Mouse (Mus musculus) heart, adult 9 months (tissue): ENCODE measurements around the gene Mdm2.

ENCODE experiments used
- DNase-seq, 2 experiments: peaks; one replicate each; pipeline ENCODE4 v3.0.0; 2022; ENCODE audit warnings: low spot score in 2 of 2

The Mdm2 gene

DNA sequence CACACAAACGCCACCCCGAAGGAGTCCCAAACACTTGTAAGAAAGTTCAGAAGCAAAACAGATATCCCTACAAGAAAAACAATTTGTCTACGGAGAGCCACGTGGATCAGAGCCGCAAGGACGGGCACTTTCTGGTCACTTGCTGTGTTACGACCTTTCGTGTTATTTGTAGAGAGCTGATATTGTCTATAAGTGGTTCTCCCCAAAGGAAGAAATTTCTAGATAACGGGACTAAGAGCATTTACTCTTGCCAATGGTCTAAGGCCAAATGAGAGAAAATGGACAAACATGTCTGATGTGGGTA, 26.9 kb downstream of the Mdm2 start:
- DNase-seq: no peak

DNA sequence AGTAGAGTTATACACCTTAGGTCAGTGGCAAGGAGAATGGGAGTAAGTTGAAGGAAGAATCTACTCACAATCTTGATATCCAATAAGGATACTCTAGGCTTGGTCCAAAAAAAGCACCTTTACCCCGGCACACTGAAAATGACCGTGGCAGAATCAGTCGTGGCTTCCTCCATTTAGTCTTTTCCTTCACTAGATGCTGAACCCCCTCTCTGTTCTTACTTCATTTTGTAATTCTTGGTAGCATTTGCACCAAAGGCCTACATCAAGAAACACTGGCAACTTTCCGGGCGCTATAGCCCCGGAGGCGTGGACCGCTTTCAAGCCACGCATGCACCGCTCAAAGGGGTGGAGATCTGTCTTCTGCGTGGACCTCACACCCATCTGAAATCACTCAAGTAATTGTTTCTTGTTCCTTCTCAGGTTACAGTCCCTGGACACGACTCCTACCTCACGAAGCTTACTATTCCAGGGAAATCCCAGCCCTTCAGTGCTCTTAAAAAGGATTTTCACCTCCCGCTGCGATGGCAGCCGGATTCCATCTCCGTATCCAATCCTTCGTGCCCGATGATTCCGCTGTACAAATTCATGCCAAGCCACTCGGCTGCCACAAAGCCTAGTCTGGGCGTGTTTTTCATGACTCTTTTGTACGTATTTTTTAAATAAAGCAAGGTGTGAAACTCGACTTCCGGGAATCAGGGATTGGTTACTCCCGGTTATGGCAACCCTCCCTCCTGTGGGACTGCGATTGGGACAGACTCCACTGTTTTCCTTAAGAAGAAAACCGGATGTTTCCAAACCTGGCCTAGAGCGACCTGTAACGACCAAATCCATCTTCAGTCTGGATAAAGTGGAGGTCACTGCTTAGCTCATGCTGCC, 27.5 kb downstream of the Mdm2 start:
- DNase-seq: no peak

GRCm38 (mm10) chr10:117681999-117682857, 28.3 kb downstream of the Mdm2 start:
- no peak for DNase-seq

DNA sequence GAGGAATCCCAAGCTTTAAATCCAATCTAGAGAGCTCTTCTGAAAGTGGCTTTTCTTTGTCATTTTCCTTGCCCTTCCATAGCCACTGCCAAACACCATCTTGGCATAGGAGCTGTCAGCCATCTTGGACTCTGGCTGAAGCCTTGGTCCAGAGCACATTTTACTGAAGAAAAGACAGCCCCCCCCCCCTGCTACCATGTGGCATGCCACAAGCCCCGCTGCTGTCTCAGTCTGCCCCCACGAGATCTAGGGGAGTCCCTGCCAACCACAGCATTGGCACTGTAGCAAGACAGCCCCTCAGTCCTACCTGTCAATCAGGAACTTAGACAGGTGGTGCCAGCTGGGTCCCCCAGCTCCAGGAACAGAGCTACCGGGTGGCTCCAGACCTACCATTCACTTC, 29.0 kb downstream of the Mdm2 start:
- DNase-seq: no peak

DNA sequence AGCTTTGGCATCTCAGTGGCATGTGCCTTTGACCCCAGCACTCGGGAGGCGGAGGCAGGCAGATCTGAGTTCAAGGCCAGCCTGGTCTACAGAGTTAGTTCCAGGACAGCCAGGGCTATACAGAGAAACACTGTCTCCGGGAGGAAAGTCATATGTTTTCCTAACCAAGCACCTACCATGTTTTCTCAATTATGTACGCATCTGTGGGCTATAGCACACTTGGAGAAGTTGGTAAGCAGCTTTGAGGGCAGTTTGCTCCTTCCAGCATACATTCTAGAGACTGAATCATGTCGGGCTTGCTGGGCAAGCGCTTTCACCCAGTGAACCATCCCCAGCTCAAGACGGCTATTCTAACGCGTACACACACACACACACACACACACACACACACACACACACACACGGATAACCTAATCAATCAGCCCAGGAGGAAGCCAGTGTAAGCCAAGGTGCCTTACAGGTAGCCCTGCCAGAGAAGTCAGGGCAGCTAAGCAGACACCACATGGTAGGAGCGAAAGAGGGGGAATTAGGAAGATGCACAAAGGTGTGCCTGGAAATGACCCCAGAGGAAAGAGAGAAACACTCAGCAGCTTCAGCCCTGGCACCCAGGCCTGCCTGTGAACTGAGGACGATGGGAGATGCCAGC, 29.6 kb downstream of the Mdm2 start:
- DNase-seq: no peak

GRCm38 (mm10) chr10:117679963-117680473, 30.5 kb downstream of the Mdm2 start:
- DNase-seq: no peak

- DNase-seq: no peak
Measured at GRCm38 (mm10) chr10:117679029-117679686, 31.4 kb downstream of the Mdm2 start.

GRCm38 (mm10) chr10:117678357-117678756, 32.2 kb downstream of the Mdm2 start:
- no peak for DNase-seq

DNA sequence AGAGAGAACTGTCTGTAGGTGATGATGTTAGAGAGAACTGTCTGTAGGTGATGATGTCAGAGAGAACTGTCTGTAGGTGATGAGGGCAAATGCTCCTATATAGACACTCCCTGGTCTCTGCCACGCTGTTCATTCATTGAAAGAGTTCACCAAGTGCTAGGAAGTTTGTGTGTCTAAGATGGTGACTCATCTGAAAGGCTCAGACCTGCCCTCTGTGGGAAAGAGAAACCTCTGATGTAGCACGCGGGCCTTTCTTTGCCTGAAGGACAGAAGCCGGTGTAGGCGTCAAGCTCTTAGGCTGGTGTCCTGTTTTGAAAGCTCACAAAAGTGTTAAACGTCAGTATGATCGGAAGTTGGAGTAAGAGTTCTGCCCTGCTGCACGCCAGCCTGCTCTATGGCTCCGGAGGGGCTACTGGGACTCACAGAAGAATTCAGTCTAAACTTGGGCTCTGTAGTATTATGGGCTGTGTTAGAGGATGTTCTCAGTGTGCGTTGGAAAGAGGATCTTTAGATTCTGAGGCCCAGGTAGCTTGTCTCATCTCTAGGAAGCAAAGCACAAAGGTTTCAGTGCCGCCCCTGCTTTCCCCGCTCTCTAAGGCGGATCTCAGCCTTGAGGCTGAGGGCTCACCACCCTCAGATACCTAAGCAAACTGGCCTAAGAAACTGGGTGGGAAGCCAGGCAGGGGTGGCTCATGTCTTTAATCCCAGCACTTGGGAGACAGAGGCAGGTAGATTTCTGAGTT, 32.9 kb downstream of the Mdm2 start:
- DNase-seq: no peak

DNA sequence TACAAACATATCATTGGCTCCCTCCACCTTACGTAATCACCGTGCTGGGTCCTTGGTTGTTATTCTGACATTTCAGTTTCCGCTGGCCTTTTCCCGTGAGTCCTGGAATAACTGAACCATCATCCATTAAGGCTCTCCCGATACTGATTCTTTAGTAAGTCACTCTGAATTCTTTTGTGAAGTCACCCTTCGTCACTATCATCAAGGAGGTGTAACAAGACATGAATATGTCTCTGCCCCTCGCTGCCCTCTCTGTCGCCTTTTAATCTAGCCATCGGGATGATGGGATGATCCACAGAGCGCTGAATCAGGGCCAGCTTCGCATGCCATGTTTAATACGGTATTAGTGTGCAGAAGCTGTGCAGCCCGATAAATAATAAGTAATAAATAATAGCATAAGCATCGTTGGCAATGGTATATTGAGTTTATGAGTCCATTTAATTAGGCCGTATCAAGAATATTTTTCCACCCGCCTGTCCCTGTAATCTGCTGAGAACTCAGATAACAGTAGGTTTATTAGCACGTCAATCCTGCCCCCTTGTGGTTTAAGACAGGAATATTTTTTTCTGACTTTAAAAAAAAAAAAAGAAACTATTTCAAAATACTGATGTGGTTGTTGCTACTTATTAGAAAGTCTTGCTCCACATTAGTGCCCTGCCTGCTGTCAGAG, 33.8 kb downstream of the Mdm2 start:
- peak; percentile 21 to 36 for DNase-seq

- peak in 1 of 2 experiments; percentile 5 for DNase-seq
Measured at GRCm38 (mm10) chr10:117676036-117676643, 34.4 kb downstream of the Mdm2 start.

GRCm38 (mm10) chr10:117675096-117676035, 35.2 kb downstream of the Mdm2 start:
- peak; percentile 58 to 68 for DNase-seq

GRCm38 (mm10) chr10:117674359-117675019, 36.1 kb downstream of the Mdm2 start:
- no peak for DNase-seq

DNA sequence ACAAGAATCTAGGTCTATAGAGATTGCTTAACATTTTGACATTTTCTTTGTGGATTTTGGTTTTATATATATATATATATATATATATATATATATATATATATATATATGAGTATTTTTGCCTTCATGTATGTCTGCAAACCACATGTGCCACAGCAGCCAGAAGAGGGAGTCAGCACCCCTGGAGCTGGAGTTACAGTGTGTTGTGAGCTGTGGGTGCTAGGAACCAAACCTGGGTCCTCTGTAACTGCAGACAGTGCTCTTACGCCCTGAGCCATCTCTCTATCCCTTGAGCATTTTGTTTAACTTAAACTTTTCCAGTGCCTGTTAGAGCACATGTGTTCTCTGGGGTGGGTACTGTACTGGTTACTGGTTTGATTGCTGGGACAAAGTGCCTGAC, 36.6 kb downstream of the Mdm2 start:
- no peak for DNase-seq

DNA sequence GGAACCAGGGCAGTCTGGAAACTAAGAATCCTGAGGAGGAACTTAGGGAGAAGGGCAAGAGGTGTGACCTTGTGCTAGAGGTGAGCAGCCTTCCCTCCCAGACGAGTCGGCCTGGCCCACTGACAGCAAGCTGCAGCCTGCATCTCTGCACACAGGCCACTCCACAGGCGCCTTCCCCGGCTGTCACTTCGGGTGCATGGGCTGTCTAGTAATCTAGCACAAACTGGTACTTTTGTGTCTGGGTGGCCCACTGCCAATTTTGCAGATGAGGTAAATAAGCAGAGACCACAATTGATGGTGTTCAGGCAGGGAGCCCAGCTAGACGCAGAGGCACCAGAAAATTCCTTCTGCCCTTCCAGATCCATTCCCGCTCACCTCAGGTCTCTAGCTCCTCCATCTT, 37.9 kb downstream of the Mdm2 start:
- DNase-seq: no peak

GRCm38 (mm10) chr10:117671930-117672666, 38.5 kb downstream of the Mdm2 start:
- DNase-seq: no peak

DNA sequence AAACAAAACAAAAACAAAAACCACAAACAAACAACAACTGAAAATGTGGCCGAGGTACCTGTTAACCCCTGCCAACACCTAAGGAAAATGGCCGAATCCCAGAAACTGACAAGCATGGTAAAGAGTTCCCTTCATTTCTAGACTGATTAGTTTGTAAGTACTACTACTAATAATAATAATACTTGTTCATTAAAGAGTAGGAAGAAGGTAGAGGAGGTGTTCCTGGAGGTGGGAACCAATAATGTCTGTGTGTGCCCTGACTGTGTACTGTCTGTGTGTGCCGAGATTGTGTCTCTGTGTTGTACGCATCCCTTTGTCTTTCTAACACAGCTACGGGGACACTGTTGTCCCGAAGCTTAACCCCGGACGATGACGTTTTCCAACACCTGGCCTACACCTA, 39.3 kb downstream of the Mdm2 start:
- no peak for DNase-seq

- DNase-seq: no peak
Measured at GRCm38 (mm10) chr10:117670791-117671190, 39.8 kb downstream of the Mdm2 start.
